Mouse (Mus musculus) embryonic facial prominence, embryonic 15.5 days (tissue): ENCODE results near the gene Myl6b. TPM values are rescaled to one million over a fixed set of nuclear protein-coding genes. Genes with fewer than 3 reads are reported as not detected.
"Not testable (repeated sequence)": the region's sequence is repeated elsewhere in the genome, so short reads cannot be mapped to it uniquely, and the experiment has no call there.

Source experiments
- ATAC-seq: fragments of 200-750 bp; cut with Nextera tagmentation; 2 replicates; pipeline ENCODE4 v1.8.0; 2017; ENCODE audit warnings: low read depth, moderate TSS enrichment; ENCODE audit not compliant: insufficient number of reproducible peaks, low FRiP score, low TSS enrichment
- H3K27ac ChIP-seq: fragments of 300-500 bp; sonication (generic); replicated peaks from 2 replicates; pipeline ENCODE4 v1.5.1; 2015; ENCODE audit warnings: mild to moderate bottlenecking, inconsistent platforms
- H3K27me3 ChIP-seq: fragments of 300-500 bp; sonication (generic); 2 replicates; pipeline ENCODE4 v1.6.1; 2015; ENCODE audit warnings: inconsistent platforms
- H3K36me3 ChIP-seq: fragments of 300-500 bp; sonication (generic); 2 replicates; pipeline ENCODE4 v1.6.1; 2015; ENCODE audit warnings: mild to moderate bottlenecking, inconsistent platforms
- H3K4me1 ChIP-seq: fragments of 300-500 bp; sonication (generic); 2 replicates; pipeline ENCODE4 v1.6.1; 2015; ENCODE audit warnings: inconsistent platforms
- H3K4me2 ChIP-seq: fragments of 300-500 bp; sonication (generic); replicated peaks from 2 replicates; pipeline ENCODE4 v1.6.1; 2015; ENCODE audit warnings: mild to moderate bottlenecking, inconsistent platforms
- H3K4me3 ChIP-seq: fragments of 300-500 bp; sonication (generic); replicated peaks from 2 replicates; pipeline ENCODE4 v1.5.1; 2015; ENCODE audit warnings: mild to moderate bottlenecking, inconsistent platforms
- H3K9ac ChIP-seq: fragments of 300-500 bp; sonication (generic); 2 replicates; pipeline ENCODE4 v1.6.1; 2015; ENCODE audit warnings: inconsistent platforms
- H3K9me3 ChIP-seq: fragments of 300-500 bp; sonication (generic); replicated peaks from 2 replicates; pipeline ENCODE4 v1.6.1; 2016; ENCODE audit warnings: inconsistent platforms
- WGBS: fragments of 180-500 bp; shearing (Covaris S2); methylation state at CpG from one replicate; pipeline ENCODE4 v1.1.7; 2015; 5-methylcytosine and 5-hydroxymethylcytosine counted together
- polyA plus RNA-seq: library from polyadenylated mRNA; unstranded; fragments of >200 nt; fragmentation: Nextera tagmentation; extraction: Ambion mirVana; gene quantifications from 2 replicates; pipeline ENCODE4 v1.2.1, GENCODE M21; 2015

Gene Myl6b
- polyA plus RNA-seq, 1 experiment from 2014 or later, result 5.0 TPM

- peaks cover 82% of the 10 kb centered on the region for H3K36me3 ChIP-seq
- WGBS, result 33% methylated on average over 6 of the region's 6 CpGs
- no peak for ATAC-seq
- H3K27ac ChIP-seq, result no peak overlapping the region
- H3K4me1 ChIP-seq, result 0 out of 2 replicates have a peak, but pooled peaks cover 4% of the 10 kb centered on the region
- peaks cover 12% of the 10 kb centered on the region for H3K27me3 ChIP-seq
- no peak overlapping the region for H3K9ac ChIP-seq
- H3K4me3 ChIP-seq, result no peak overlapping the region
- no peak overlapping the region for H3K4me2 ChIP-seq
- no peaks in the 10 kb centered on the region for H3K9me3 ChIP-seq
Observed at GRCm38 (mm10) chr10:128516677-128517076, 18.2 kb upstream of the Myl6b start.

- Histone ChIP-seq H3K27me3 (peaks cover 12% of the 10 kb centered on the region), H3K4me2 (peak overlapping the region; percentile 24), H3K36me3 (peaks cover 82% of the 10 kb centered on the region), H3K4me3 (peak overlapping the region; percentile 4; the same call in 1 of the 2 replicates), H3K27ac (no peak overlapping the region), H3K9me3 (no peaks in the 10 kb centered on the region), H3K9ac (no peak overlapping the region), H3K4me1 (0 out of 2 replicates have a peak, but pooled peaks cover 4% of the 10 kb centered on the region)
- no peak for ATAC-seq
- WGBS, result 31% methylated on average over 20 of the region's 20 CpGs
Observed at GRCm38 (mm10) chr10:128516029-128516428, 17.5 kb upstream of the Myl6b start.

GRCm38 (mm10) chr10:128515044-128515443 lies 16.6 kb upstream of the Myl6b start:
- no peak overlapping the region for H3K27ac ChIP-seq
- H3K9ac ChIP-seq, result no peak overlapping the region
- H3K27me3 ChIP-seq, result peaks cover 12% of the 10 kb centered on the region
- peaks cover 81% of the 10 kb centered on the region for H3K36me3 ChIP-seq
- ATAC-seq, result no peak
- 0 out of 2 replicates have a peak, but pooled peaks cover 4% of the 10 kb centered on the region for H3K4me1 ChIP-seq
- no peak overlapping the region for H3K4me2 ChIP-seq
- no peaks in the 10 kb centered on the region for H3K9me3 ChIP-seq
- H3K4me3 ChIP-seq, result no peak overlapping the region
- WGBS, result 77% methylated on average over 4 of the region's 4 CpGs

- Histone ChIP-seq H3K9me3 (no peaks in the 10 kb centered on the region), H3K27ac (no peak overlapping the region), H3K27me3 (no peaks in the 10 kb centered on the region), H3K36me3 (peaks cover 60% of the 10 kb centered on the region), H3K9ac (no peak overlapping the region), H3K4me2 (no peak overlapping the region), H3K4me1 (no peaks in the 10 kb centered on the region), H3K4me3 (no peak overlapping the region)
- no peak for ATAC-seq
- 79% methylated on average over 12 of the region's 12 CpGs for WGBS
Observed at GRCm38 (mm10) chr10:128511761-128512160, 13.3 kb upstream of the Myl6b start.

- no peak overlapping the region for H3K9ac ChIP-seq
- no peak for ATAC-seq
- H3K4me3 ChIP-seq, result no peak overlapping the region
- 84% methylated on average over 9 of the region's 9 CpGs for WGBS
- no peaks in the 10 kb centered on the region for H3K4me1 ChIP-seq
- peaks cover 58% of the 10 kb centered on the region for H3K36me3 ChIP-seq
- H3K27me3 ChIP-seq, result no peaks in the 10 kb centered on the region
- H3K4me2 ChIP-seq, result no peak overlapping the region
- no peak overlapping the region for H3K27ac ChIP-seq
- no peaks in the 10 kb centered on the region for H3K9me3 ChIP-seq
Observed at GRCm38 (mm10) chr10:128511189-128511588, 12.7 kb upstream of the Myl6b start.

- H3K27me3 ChIP-seq, result no peaks in the 10 kb centered on the region
- no peaks in the 10 kb centered on the region for H3K4me1 ChIP-seq
- no peak overlapping the region for H3K4me3 ChIP-seq
- peaks cover 53% of the 10 kb centered on the region for H3K36me3 ChIP-seq
- no peak for ATAC-seq
- no peak overlapping the region for H3K9ac ChIP-seq
- no peaks in the 10 kb centered on the region for H3K9me3 ChIP-seq
- H3K4me2 ChIP-seq, result no peak overlapping the region
- H3K27ac ChIP-seq, result no peak overlapping the region
- 87% methylated on average over 11 of the region's 11 CpGs for WGBS
Observed at GRCm38 (mm10) chr10:128510301-128510700, 11.8 kb upstream of the Myl6b start.

GRCm38 (mm10) chr10:128509831-128510230 lies 11.3 kb upstream of the Myl6b start:
- no peak overlapping the region for H3K4me2 ChIP-seq
- ATAC-seq, result no peak
- 77% methylated on average over 4 of the region's 4 CpGs for WGBS
- no peaks in the 10 kb centered on the region for H3K4me1 ChIP-seq
- no peak overlapping the region for H3K27ac ChIP-seq
- H3K27me3 ChIP-seq, result no peaks in the 10 kb centered on the region
- no peaks in the 10 kb centered on the region for H3K9me3 ChIP-seq
- no peak overlapping the region for H3K4me3 ChIP-seq
- peaks cover 48% of the 10 kb centered on the region for H3K36me3 ChIP-seq
- H3K9ac ChIP-seq, result no peak overlapping the region

GRCm38 (mm10) chr10:128509203-128509602 lies 10.7 kb upstream of the Myl6b start:
- Histone ChIP-seq H3K4me1 (no peaks in the 10 kb centered on the region), H3K4me2 (no peak overlapping the region), H3K27me3 (no peaks in the 10 kb centered on the region), H3K36me3 (peaks cover 47% of the 10 kb centered on the region), H3K4me3 (no peak overlapping the region), H3K9me3 (no peaks in the 10 kb centered on the region), H3K27ac (no peak overlapping the region), H3K9ac (no peak overlapping the region)
- ATAC-seq, result no peak
- 74% methylated on average over 9 of the region's 9 CpGs for WGBS

- Histone ChIP-seq H3K36me3 (peaks cover 38% of the 10 kb centered on the region), H3K4me3 (no peak overlapping the region), H3K4me1 (no peaks in the 10 kb centered on the region), H3K9ac (no peak overlapping the region), H3K27ac (peak overlapping the region; percentile 55), H3K4me2 (no peak overlapping the region), H3K9me3 (no peaks in the 10 kb centered on the region), H3K27me3 (no peaks in the 10 kb centered on the region)
- ATAC-seq, result no peak
- 62% methylated on average over 9 of the region's 9 CpGs for WGBS
Observed at GRCm38 (mm10) chr10:128508260-128508659, 9.8 kb upstream of the Myl6b start.

GRCm38 (mm10) chr10:128505974-128506373 lies 7.5 kb upstream of the Myl6b start:
- H3K4me1 ChIP-seq, result no peaks in the 10 kb centered on the region
- H3K9me3 ChIP-seq, result no peaks in the 10 kb centered on the region
- WGBS, result 91% methylated on average over 14 of the region's 14 CpGs
- H3K9ac ChIP-seq, result no peak overlapping the region
- no peak for ATAC-seq
- H3K4me2 ChIP-seq, result no peak overlapping the region
- H3K27ac ChIP-seq, result no peak overlapping the region
- H3K27me3 ChIP-seq, result no peaks in the 10 kb centered on the region
- H3K36me3 ChIP-seq, result peaks cover 18% of the 10 kb centered on the region
- H3K4me3 ChIP-seq, result no peak overlapping the region

- WGBS, result 76% methylated on average over 5 of the region's 5 CpGs
- H3K4me3 ChIP-seq, H3K9me3 ChIP-seq, H3K9ac ChIP-seq, ATAC-seq, H3K27me3 ChIP-seq, H3K27ac ChIP-seq, H3K4me2 ChIP-seq, H3K4me1 ChIP-seq: not testable (repeated sequence)
- H3K36me3 ChIP-seq, result peaks cover 12% of the 10 kb centered on the region
Observed at GRCm38 (mm10) chr10:128505371-128505667, 6.8 kb upstream of the Myl6b start.

GRCm38 (mm10) chr10:128504641-128505370 lies 6.3 kb upstream of the Myl6b start:
- WGBS, result 64% methylated on average over 9 of the region's 9 CpGs

More at GRCm38 (mm10) chr10:128504641-128505370, 6.3 kb upstream of the Myl6b start:
- Histone ChIP-seq H3K9me3 (no peaks in the 10 kb centered on the region), H3K9ac (no peak overlapping the region; the same call in 1 of the 2 replicates), H3K27ac (no peak overlapping the region), H3K4me1 (no peaks in the 10 kb centered on the region), H3K4me2 (no peak overlapping the region), H3K4me3 (no peak overlapping the region), H3K27me3 (no peaks in the 10 kb centered on the region), H3K36me3 (peaks cover 7% of the 10 kb centered on the region)
- ATAC-seq, result no peak
